Mouse (Mus musculus): ENCODE results near the gene Tmem107.

Gene Tmem107

DNA sequence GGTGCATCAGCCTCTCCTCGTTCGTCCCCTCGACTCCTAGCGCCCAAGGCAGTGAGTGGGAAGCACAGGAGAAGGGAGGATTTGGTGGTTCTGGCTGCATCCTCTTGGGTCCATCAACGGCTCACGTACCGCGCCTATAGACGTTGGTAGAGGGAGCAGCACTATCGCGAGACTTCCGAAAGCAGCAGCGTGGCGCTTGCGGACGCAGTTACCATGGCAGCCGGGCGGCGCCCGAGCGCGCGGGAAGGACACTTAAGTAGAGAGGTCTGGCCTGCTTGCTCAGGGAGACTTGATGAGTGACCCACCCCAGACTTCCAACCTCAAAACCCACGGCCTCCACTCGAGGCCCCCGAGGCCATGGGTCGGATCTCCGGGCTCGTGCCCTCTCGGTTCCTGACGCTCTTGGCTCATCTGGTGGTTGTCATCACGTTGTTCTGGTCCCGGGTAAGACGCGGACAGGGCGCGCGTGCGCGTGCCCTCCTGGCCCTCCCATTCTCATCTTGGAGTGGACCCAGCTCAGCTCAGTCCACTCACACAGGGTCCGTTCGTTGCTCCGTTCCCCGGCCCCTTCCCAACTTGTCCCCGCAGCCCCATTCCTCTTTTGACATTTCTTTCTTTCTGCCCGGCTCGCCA is at the start of gene Tmem107:
TSS of gene Tmem107 (plus strand) at position 217 of the 633 bp plus-strand sequence.
- in situ Hi-C loops (cut with MboI, MseI) = no loop called here

DNA sequence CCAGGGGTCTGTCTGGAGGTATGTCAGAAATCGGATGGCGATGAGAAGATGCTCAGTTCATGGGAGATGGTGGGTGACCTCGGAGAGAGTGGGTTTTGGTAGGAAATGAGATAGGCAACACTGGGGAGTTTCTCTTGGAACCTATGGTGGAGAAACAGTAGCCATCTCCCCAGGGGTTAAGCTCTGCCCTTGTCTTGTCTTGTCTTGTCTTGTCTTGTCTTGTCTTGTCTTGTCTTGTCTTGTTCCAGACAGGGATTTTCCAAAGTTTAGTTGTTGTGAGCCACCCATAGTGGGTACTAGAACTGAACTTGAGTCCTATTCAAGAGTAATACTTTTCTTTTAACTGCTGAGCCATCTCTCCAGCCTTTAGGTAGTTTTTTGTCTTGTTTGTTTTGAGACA is 44.0 kb upstream of the Tmem107 start:
- in situ Hi-C loops (cut with MboI, MseI) = no loop called here

DNA sequence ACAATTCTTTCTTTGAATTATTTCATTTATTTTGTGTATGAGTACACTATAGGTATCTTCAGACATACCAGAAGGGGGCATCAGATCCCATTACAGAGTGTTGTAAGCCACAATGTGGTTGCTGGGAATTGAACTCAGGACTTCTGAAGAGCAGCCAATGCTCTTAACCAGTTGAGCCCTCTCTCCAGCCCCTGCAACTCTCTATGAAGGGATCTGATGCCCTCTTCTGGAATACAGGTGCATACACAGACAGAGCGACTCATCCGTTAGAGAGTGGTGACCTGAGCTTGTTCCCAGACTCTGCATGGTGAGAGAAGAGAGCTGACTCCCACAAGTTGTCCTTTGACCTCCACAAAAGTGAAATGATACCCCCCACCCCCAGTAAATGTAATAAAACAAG is 41.8 kb upstream of the Tmem107 start:
- in situ Hi-C loops (cut with MboI, MseI) = no loop called here

DNA sequence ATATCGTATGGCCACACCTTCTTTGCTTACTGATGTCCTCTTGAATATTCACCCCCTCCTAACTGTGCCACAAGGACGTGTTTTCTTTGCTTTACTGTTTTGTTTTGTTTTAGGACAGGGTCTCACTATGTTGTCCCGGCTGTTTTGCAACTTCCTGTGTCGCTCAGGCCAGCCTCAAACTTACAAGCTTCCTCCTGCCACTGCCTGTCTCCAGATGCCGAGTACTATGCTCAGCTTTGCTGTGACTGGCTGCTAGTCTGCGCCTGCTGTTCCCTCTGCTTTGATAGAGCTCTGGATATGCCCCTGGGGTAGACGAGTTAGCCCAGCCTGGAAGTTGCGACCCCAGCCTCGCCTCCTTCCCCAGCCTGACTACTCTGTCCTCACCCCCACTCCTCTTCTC is 37.1 kb upstream of the Tmem107 start:
- in situ Hi-C loops (cut with MboI, MseI) = no loop called here

DNA sequence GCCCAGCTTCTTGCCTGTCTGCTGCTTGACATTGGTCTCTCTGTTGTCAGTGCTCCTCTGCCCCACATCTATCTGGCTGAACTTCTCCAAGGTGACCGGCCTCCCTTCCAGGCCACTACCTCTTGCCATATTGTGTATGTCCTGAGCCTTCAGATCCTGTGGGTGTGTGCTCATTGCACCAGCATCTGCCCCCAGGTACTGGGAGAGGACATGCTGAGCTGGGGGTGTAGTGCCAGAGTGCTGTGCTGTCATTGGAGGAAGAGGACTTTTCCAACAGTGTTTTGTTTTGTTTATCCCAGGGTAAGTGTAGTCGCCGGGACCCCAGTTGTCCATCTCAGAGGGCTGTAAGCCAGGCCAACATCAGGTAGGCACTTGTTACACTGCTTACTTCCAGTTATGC is 36.0 kb upstream of the Tmem107 start:
- in situ Hi-C loops (cut with MboI, MseI) = no loop called here

DNA sequence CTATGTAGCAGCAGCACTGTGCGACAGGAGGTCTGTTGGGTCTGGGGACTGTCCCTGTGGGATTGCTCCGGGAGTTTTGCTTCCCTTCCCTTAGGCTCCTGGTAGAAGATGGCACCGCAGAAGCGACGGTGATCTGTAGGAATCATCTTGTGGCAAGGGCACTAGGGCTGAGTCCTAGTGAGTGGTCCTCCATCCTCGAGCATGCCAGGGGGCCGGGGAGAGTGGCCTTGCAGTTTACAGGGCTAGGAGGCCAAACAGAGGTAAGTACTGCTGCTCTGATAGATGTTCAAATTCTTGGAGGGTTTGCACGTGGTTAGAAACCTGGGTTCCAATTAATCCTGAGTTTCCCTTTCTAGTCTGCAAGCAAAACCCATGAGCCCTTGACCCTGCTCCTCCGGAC is 35.2 kb upstream of the Tmem107 start:
- in situ Hi-C loops (cut with MboI, MseI) = no loop called here

DNA sequence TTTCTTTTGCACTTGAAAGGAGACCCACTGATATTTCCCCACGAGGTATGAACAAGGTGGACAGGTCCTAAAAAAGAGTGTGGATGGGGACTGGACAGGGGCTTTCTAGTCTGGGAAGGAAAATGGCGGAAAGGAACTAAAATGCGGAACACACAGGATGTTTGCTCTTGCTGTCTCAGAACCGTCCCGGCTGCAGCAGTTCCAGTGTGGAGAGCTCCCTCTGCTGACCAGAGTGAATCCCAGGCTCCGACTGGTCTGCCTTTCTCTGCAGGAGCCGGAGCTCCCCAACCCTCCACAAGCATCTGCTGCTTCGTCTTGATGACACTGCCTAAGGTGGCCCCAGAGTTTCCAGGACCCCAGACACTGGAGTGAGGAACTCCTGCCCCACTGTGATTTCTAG is 34.8 kb upstream of the Tmem107 start:
- in situ Hi-C loops (cut with MboI, MseI) = no loop called here

DNA sequence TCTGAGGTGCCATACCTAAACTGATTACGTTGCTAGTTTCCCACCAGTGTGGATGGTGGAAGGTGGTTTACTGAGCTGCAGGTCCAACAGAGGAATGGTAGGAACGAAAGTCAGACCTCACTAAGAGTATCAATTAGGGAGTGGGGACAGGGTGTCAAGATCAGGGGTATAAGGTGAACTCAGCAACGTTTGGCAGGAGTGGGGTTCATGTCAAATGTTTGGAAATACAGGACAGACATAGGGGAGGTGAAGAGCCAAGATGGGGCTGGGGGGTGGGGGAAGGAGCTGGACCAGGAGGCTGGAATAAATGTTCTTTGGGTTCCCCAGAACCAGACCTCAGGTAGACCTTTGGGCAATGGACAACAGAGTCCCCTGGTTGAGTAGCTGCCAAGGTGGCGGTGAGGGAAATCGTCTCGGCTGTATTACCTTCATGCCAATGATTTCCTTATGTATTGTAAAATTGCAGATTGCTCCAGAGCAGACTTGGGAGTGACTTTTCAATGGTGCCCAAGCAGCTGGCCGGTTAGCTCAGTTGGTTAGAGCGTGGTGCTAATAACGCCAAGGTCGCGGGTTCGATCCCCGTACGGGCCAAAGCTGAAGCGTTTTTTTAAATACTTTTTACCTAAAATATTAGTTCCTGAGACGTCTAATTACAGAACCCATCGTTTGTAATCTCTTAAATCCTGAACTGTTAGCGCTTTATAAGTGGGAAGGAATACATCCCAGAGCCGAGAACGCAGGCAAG is 33.9 kb upstream of the Tmem107 start:
- in situ Hi-C loops (cut with MboI, MseI) = no loop called here

DNA sequence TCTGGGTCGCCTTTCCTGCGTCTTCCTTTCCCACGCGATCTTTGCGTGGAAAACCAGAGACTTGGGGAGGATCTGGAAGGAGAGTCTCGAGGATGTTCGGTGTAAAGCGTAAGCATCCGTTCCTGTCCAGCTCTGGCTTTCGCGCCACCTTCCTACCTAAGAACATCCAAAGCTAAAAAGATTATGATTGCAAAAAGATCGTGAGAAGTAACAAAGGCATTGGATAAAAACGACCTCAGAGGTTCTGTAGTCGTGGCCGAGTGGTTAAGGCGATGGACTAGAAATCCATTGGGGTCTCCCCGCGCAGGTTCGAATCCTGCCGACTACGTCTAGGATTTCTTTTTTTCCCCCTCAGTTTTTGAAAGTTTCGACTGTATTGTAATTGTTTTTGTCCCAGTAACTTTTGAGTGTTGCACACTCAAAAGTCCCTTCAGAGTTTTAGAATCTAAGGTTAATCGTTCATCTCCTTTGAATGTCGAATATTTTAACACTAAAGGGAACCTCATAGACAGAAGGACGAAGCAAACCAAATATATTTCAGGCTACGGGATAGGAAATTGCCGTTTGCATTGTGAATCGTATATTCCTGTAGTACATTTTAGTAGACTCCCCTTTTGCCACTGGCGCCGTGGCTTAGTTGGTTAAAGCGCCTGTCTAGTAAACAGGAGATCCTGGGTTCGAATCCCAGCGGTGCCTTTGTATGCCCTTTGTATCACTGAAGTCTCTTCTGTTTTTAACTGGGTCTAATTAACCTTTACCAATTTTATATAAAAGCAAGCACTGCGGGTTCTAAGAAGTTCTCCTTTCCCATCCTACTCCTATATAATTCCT is 33.2 kb upstream of the Tmem107 start:
- in situ Hi-C loops (cut with MboI, MseI) = no loop called here

DNA sequence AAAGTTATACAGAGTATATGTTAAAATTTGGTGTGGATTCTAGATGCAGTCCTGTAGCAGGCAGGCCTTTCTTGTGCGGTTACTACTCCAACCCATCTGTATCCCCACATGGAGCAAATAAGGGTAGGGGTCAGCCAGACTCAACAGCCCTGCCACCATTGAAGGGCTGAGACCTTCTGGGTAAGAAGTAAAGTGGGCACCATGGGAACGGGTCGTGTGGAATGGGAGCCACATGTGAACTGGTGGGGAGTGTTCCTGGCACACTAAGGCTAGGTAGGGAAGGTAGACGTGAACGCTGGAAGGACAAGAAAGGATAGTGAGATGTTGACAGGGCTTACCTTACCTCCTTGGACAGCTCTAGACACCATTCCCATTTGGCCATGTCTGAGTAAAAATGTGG is 32.4 kb upstream of the Tmem107 start:
- in situ Hi-C loops (cut with MboI, MseI) = no loop called here

DNA sequence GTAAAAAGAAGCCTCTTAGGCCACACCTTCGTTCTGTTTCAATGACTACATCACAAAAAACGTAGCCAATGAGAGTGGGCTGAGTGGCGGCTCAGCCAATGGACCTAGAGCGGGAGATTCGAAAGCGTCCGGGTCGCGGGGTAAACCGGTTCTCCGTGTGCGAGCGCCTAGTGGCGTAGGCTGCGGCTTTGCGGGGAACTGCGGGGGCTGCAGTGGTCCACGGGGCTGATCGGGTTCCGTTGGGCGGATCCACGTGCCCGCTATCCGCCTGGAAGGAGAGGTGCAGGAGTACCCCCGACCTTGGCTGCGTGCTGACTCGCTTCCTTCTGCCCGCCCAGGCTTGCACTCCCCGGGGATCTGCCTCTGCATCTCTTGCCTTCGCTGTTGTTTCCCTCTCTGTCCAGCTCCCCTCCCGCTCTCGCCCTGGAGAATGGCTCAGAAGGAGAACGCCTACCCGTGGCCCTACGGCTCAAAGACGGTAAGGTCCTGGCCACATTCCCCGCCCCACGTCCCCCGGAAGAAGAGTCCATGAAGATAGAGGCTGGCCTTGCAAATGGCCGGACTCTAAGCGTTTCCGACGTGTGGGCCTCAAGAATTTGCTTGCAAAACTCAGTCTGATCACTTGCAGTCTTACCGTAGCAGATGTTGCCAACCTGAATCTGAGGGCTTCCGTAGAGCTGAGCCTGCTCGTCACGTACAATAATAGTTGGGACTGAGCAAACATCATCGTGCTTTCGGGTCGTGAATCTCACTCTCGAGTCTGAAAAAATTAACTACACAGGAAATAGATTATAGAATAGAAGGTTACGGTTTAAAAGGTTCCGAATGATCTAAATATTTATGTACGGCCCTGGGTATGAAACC is 24.8 kb upstream of the Tmem107 start, which contains the start of gene Aurkb:
TSS of gene Aurkb (plus strand) at position 117 of the 864 bp plus-strand sequence.
- in situ Hi-C loops (cut with MboI, MseI) = no loop called here

DNA sequence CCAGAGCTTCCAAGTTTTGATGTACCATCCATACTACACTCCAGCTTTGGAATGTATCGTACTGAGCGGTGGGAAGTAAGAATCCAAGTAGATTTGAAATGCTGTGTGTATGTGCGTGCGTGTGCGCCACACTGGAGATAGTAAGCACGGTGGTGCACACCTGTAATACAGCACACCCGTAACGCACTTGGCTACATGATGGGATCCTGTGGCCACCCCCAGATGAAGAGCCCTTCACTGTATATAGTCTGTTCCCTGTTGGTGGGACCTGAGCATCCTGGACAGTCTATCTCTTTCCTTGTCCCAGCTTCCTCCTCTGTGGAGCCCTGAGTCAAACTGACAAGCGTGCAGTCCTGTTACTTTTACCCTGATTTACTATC is 24.2 kb upstream of the Tmem107 start:
- in situ Hi-C loops (cut with MboI, MseI) = no loop called here

DNA sequence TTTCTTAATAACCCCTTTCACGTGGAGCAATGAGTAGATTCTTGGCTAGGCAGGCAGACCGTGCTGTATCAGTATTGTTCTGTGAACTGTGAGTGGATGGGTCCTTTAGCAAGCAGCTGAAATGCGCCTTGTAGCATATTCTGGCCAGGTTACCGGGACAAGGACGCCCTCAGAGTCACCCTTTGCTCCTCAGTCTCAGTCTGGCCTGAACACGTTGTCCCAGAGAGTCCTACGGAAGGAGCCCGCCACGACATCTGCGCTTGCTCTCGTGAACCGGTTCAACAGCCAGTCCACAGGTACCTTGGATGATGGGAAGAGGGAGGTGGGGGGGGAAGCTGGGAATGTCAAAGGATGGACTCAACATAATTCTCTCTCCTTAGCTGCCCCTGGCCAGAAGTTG is 23.0 kb upstream of the Tmem107 start:
- in situ Hi-C loops (cut with MboI, MseI) = no loop called here

DNA sequence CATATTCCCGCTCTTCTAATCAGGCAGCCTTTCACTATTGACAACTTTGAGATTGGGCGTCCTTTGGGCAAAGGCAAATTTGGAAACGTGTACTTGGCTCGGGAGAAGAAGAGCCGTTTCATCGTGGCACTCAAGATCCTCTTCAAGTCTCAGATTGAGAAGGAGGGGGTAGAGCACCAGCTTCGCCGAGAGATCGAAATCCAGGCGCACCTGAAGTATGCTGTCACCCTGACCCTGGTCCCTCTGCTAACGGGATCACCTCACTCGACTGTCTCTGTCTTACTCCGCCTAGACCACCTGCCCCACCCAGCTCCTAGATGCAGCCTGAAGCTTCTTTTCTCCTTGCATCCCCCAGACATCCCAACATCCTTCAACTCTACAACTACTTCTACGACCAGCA is 22.5 kb upstream of the Tmem107 start:
- in situ Hi-C loops (cut with MboI, MseI) = no loop called here

DNA sequence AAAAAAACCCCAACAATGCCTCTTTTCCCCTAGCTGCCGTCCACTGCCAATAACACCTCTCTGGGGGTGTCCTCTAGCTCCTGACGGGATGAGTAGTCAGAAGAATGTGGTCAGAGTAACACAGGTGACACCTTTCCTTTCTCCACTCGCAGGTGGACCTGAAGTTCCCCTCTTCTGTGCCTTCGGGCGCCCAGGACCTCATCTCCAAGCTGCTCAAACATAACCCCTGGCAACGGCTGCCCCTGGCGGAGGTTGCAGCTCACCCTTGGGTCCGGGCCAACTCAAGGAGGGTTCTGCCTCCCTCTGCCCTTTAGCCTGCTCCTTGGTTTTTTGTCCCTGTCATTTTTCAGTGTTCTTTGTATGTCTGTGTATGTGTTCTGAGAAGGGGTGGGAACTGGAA is 19.9 kb upstream of the Tmem107 start:
- in situ Hi-C loops (cut with MboI, MseI) = no loop called here

DNA sequence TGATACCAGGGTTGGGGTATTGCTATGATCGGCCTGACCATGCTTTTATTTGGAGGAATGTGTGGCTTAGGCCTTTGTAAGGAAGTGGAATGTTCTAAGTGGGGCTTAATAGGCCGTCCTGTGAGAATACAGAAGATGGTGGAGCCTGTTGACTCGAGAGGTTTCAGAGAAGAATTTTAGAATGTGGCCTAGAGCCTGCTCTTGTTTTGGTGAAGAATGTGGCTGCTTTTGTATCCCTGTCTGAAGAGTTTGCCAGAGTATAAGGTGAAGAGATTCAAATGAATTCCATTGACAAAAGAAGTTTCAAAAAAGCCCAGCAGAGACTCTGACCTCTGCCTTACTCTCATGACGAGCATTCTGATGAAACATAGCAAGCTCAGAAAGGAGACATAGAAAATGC is 18.8 kb upstream of the Tmem107 start:
- in situ Hi-C loops (cut with MboI, MseI) = no loop called here

DNA sequence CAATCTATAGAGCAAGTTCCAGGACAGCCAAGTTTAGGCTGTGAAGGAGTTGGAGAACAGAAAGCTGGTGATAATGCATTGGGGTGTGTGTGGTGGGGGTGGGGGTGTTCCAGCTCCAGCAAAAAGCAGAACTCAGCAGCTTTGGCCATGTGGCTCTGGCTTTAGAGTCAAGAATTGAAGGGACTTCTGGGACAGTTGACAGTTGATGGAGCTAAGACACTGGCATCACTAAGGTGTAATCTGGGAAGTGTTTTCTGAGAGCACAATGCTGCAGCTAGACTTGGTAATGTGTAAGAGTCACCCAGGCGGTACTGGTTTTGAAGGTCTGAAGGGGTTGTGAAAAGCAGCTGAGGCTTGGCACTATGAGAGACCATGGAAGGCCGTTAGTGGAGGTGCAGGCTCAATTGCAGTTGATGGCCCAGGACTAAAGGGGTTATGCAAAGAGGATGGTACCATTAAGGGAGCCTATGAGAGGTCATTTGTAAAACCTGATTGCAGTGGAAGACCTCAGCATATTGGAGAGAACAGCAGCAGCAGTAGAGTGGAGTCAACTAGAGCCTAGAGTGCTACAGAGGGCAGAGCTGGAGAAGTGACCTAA is 17.7 kb upstream of the Tmem107 start:
- in situ Hi-C loops (cut with MboI, MseI) = no loop called here

DNA sequence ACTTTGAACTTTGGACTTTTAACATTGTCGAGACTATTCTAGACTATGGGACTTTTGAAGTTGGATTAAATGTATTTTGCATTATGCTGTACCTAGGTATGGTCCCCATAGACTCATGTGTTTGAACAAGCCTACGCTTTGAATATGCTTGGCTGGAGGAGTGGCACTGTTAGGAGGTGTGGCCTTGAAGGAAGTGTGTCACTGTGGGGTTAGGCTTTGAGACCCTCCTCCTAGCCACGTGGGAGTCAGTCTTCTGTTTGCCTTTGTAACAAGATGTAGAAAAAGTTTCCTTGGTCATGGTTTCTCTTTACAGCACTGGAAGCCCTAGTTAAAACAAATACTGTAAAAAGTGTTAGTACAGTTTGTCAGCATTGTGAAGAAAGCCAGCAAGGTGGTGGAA is 16.8 kb upstream of the Tmem107 start:
- in situ Hi-C loops (cut with MboI, MseI) = no loop called here

DNA sequence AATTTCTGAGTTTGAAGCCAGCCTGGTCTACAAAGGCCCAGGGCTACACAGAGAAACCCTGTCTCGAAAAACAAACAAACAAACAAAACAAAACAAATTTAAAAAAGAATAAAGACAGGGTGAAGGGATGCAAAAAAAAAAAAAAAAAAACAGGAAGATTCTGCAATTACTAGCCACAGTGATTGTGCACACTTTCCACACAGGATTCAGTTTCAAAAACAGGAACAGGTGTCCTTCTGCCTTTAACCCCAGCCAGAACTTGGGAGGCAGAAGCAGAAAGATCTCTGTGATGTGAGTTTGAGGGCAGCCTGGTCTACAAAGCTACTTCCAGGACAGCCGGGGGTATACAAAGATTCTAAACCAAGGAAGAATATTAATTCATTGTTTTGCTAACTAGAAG is 12.3 kb upstream of the Tmem107 start:
- in situ Hi-C loops (cut with MboI, MseI) = no loop called here

DNA sequence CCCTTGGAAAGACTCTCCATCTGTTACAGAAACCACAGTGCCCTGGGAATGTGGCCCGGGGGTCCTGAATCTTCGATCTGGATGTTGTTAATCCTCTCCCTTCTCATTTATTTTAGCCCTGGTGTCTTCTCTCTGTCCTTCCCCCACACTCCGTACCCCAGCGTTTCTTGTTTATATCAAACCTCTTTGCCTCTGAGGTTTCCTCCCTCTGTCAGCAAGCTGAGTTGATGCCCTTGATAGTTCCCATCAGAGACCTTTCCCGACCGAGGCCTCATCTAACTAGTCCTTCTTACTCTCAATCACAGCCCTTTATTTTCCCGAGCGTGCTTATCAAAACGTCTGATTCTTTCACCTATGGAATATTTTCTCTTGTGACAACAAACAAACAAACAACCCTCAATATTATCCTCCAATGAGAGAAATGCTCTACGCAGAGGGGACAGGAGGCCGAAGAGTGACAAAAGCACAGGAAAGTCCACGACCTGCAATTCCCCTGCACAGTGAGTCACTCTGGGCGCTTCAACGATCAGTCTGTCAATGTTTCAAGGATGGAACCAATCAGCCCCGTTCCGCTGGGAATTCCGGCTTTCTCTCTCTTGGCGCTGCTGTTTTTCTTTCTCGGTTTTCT is 11.8 kb upstream of the Tmem107 start:
- in situ Hi-C loops (cut with MboI, MseI) = no loop called here

All from T-helper 2 cell (primary cell).